Mouse (Mus musculus) CH12.LX (cell line): ENCODE data around the gene Fam234b.

ENCODE experiments used
- BHLHE40 ChIP-seq: IDR thresholded peaks from 2 replicates; pipeline ENCODE4 v1.6.1; 2011; ENCODE audit warnings: mild to moderate bottlenecking, low read depth, low read length, improper control_type of control experiment
- CHD2 ChIP-seq: IDR thresholded peaks from 2 replicates; pipeline ENCODE4 v1.6.1; 2011; ENCODE audit warnings: low read length, improper control_type of control experiment
- CTCF ChIP-seq, 2 experiments: IDR thresholded peaks in 1 of 2; conservative IDR thresholded peaks in 1 of 2; 2 replicates each; pipeline ENCODE4 v1.5.1; 2011 to 2012; ENCODE audit warnings: low read depth in 2 of 2, low read length in 2 of 2, improper control_type of control experiment in 1 of 2, inconsistent platforms in 1 of 2, mild to moderate bottlenecking in 1 of 2, moderate library complexity in 1 of 2
- ELF1 ChIP-seq: IDR thresholded peaks from 2 replicates; pipeline ENCODE4 v1.6.1; 2014; ENCODE audit warnings: low read depth, mild to moderate bottlenecking, inconsistent platforms, low read length, improper control_type of control experiment
- EP300 ChIP-seq: IDR thresholded peaks from 2 replicates; pipeline ENCODE4 v1.6.1; 2011; ENCODE audit warnings: low read length, improper control_type of control experiment
- HCFC1 ChIP-seq: IDR thresholded peaks from 2 replicates; pipeline ENCODE4 v1.6.1; 2012; ENCODE audit warnings: low read depth, mild to moderate bottlenecking, inconsistent platforms, low read length, improper control_type of control experiment
- IRF4 ChIP-seq: IDR thresholded peaks from 2 replicates; pipeline ENCODE4 v1.6.1; 2014; ENCODE audit warnings: low read depth, mild to moderate bottlenecking, inconsistent platforms, low read length, improper control_type of control experiment
- MAFK ChIP-seq: IDR thresholded peaks from 2 replicates; pipeline ENCODE4 v1.6.1; 2011; ENCODE audit warnings: low read length, improper control_type of control experiment; ENCODE audit not compliant: insufficient replicate concordance
- MYC ChIP-seq: IDR thresholded peaks from 2 replicates; pipeline ENCODE4 v1.6.1; 2011; ENCODE audit warnings: low read depth, mild to moderate bottlenecking, improper control_type of control experiment, low read length
- NELFE ChIP-seq: IDR thresholded peaks from 2 replicates; pipeline ENCODE4 v1.6.1; 2011; ENCODE audit warnings: low read depth, low read length, improper control_type of control experiment
- PAX5 ChIP-seq: IDR thresholded peaks from 2 replicates; pipeline ENCODE4 v1.6.1; 2012; ENCODE audit warnings: low read length, inconsistent platforms, mixed read lengths
- USF2 ChIP-seq: conservative IDR thresholded peaks from 2 replicates; pipeline ENCODE4 v1.6.1; 2011; ENCODE audit warnings: low read depth, low read length, improper control_type of control experiment
- ZMIZ1 ChIP-seq: IDR thresholded peaks from 2 replicates; pipeline ENCODE4 v1.6.1; 2012; ENCODE audit warnings: low read depth, mild to moderate bottlenecking, inconsistent platforms, low read length, improper control_type of control experiment

- TF ChIP-seq IRF4: no peak
- TF ChIP-seq MYC: no peak
- no peak for TF ChIP-seq CHD2
- no peak for TF ChIP-seq CTCF (conservative IDR thresholded peaks at IDR 0.05 in 1 of 2, IDR thresholded peaks at IDR 0.05 in 1 of 2; ENCODE audit: low read depth in 2 of 2, low read length in 2 of 2)
- TF ChIP-seq EP300: no peak
- TF ChIP-seq BHLHE40: no peak
- no peak for TF ChIP-seq HCFC1
- TF ChIP-seq USF2: no peak
- TF ChIP-seq ELF1: no peak
- TF ChIP-seq NELFE: no peak
- no peak for TF ChIP-seq PAX5
- no peak for TF ChIP-seq MAFK
- TF ChIP-seq ZMIZ1: no peak
Observed at GRCm38 (mm10) chr6:135171736-135172135, 26.0 kb upstream of the Fam234b start.
